Mouse (Mus musculus): Measurements from ENCODE around the gene Doc2a.

DNA sequence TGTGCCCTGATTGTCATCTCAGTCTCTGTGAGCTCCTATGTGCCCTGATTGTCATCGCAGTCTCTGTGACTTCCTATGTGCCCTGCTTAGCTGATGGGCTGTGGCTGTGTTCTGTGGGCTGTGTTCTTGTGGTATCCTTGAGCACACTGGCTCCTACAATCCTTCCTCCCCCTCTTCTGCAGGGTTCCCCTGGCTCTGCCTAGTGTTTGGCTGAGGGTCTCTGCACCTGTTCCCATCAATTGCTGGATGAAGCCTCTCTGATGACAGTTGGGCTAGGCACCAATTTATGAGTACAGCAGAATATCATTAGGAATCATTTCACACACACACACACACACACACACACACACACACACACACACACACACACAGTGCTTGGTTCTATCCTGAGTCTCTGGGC, 13.9 kb upstream of the Doc2a start:
- TF ChIP-seq SRF (IDR thresholded peaks at IDR 0.05; ENCODE audit: control insufficient read depth, insufficient read length, low read depth) (no peak), MYOG (IDR thresholded peaks at IDR 0.05; ENCODE audit: control insufficient read depth in 1 of 3, insufficient read depth in 1 of 3, insufficient read length in 2 of 3, low read depth in 2 of 3) (no peak), POLR2AphosphoS2 (IDR thresholded peaks at IDR 0.05; ENCODE audit: insufficient read length, low read depth) (no peak), MYOD1 (IDR thresholded peaks at IDR 0.05; ENCODE audit: control insufficient read depth in 1 of 3, insufficient read length in 2 of 3, low read depth in 2 of 3) (peak in 1 of 3 experiments; percentile 36), MAX (IDR thresholded peaks at IDR 0.05; ENCODE audit: low read depth) (no peak), REST (IDR thresholded peaks at IDR 0.05; ENCODE audit: insufficient read depth, insufficient read length) (no peak), TCF12 (IDR thresholded peaks at IDR 0.05; ENCODE audit: insufficient read depth, poor library complexity, severe bottlenecking) (no peak), POLR2A (IDR thresholded peaks at IDR 0.05; ENCODE audit: insufficient read length, low read depth) (no peak), USF1 (IDR thresholded peaks at IDR 0.05; ENCODE audit: low read depth) (no peak), E2F4 (IDR thresholded peaks at IDR 0.05; ENCODE audit: insufficient read depth) (no peak)

Data from myocyte (in vitro differentiated cells).